Mouse (Mus musculus) liver, embryonic 16.5 days (tissue): ENCODE data around the gene Lman2. TPM values are rescaled to one million over a fixed set of nuclear protein-coding genes. Genes with fewer than 3 reads are reported as not detected.

Experiments
- ATAC-seq: fragments of 200-750 bp; cut with Nextera tagmentation; 2 replicates; pipeline ENCODE4 v1.8.0; 2017; ENCODE audit warnings: low read depth, mild to moderate bottlenecking, moderate number of reproducible peaks, moderate library complexity
- H3K27ac ChIP-seq: fragments of 300-500 bp; sonication (generic); 2 replicates; pipeline ENCODE4 v1.5.1; 2014; ENCODE audit warnings: mild to moderate bottlenecking, low read length
- H3K27me3 ChIP-seq: fragments of 300-500 bp; sonication (generic); 2 replicates; pipeline ENCODE4 v1.6.1; 2014; ENCODE audit warnings: low read depth, low read length, mixed read lengths; ENCODE audit not compliant: control insufficient read depth, insufficient read depth
- H3K36me3 ChIP-seq: fragments of 300-500 bp; sonication (generic); 2 replicates; pipeline ENCODE4 v1.6.1; 2014; ENCODE audit warnings: mild to moderate bottlenecking; ENCODE audit not compliant: control insufficient read depth, insufficient read depth
- H3K4me1 ChIP-seq: fragments of 300-500 bp; sonication (generic); 2 replicates; pipeline ENCODE4 v1.6.1; 2014; ENCODE audit warnings: low read depth, low read length, mixed read lengths; ENCODE audit not compliant: control insufficient read depth
- H3K4me2 ChIP-seq: fragments of 300-500 bp; sonication (generic); 2 replicates; pipeline ENCODE4 v1.6.1; 2014; ENCODE audit warnings: low read depth, low read length, mixed read lengths
- H3K4me3 ChIP-seq: fragments of 300-500 bp; sonication (generic); 2 replicates; pipeline ENCODE4 v1.5.1; 2014; ENCODE audit warnings: low read depth, mild to moderate bottlenecking, low read length
- H3K9ac ChIP-seq: fragments of 300-500 bp; sonication (generic); 2 replicates; pipeline ENCODE4 v1.6.1; 2014; ENCODE audit warnings: low read depth, low read length
- H3K9me3 ChIP-seq: fragments of 300-500 bp; sonication (generic); replicated peaks from 2 replicates; pipeline ENCODE4 v1.6.1; 2016; ENCODE audit warnings: low read length; ENCODE audit not compliant: control insufficient read depth
- WGBS: fragments of 180-500 bp; shearing (Covaris S2); extraction: QIAGEN DNeasy Blood & Tissue Kit; methylation state at CpG from one replicate; pipeline ENCODE4 v1.1.7; 2014; ENCODE audit not compliant: insufficient replicate concordance; 5-methylcytosine and 5-hydroxymethylcytosine counted together
- polyA plus RNA-seq: library from polyadenylated mRNA; unstranded; fragments of >200 nt; fragmentation: Nextera tagmentation; extraction: Ambion mirVana; gene quantifications from 2 replicates; pipeline ENCODE4 v1.2.1, GENCODE M21; 2015

Lman2 gene
- polyA plus RNA-seq, 1 experiment from 2014 or later = 55.5 TPM

GRCm38 (mm10) chr13:55400039-55400346 lies 37.4 kb upstream of the Lman2 start:
- Histone ChIP-seq H3K4me3 (no peak overlapping the region), H3K4me1 (no peaks in the 10 kb centered on the region), H3K9me3 (no peaks in the 10 kb centered on the region), H3K27ac (no peak overlapping the region), H3K36me3 (no peaks in the 10 kb centered on the region), H3K27me3 (peaks cover 11% of the 10 kb centered on the region), H3K9ac (no peak overlapping the region), H3K4me2 (no peak overlapping the region)
- no peak for ATAC-seq
- WGBS = 50% methylated on average over 1 of the region's 1 CpGs

- Histone ChIP-seq H3K9me3 (no peaks in the 10 kb centered on the region), H3K27ac (no peak overlapping the region), H3K4me1 (no peaks in the 10 kb centered on the region), H3K4me2 (no peak overlapping the region), H3K36me3 (no peaks in the 10 kb centered on the region), H3K27me3 (peaks cover 8% of the 10 kb centered on the region), H3K9ac (no peak overlapping the region), H3K4me3 (no peak overlapping the region)
- WGBS = 31% methylated on average over 5 of the region's 5 CpGs
- no peak for ATAC-seq
Observed at GRCm38 (mm10) chr13:55399300-55400038, 36.9 kb upstream of the Lman2 start.

DNA sequence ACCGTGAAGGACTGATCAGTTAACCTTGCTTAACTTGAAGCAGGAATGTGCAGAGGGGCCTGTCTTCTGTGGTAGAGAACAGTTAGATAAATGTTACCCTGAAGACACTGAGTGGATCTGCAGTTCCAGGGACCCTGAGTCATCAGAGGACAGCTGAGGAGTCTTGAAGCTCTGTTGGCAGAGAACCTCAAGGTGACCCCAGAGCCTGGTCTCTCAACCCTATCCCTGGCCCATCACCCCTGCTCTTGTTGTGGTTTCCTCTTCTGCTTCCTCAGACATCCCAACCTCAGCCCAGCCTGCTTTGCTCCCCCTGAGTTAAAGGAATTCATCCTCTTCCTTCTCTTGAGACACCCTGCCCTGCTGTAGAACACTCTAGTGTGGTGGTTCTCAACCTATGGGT lies 35.5 kb upstream of the Lman2 start, which contains the start of gene Slc34a1:
Slc34a1 (plus strand) TSS at position 100 of the 400 bp plus-strand sequence.
- ATAC-seq = no peak
- Histone ChIP-seq H3K4me3 (no peak within 1 kb of the TSS), H3K36me3 (no peaks in the 10 kb centered on the region), H3K4me1 (no peaks in the 10 kb centered on the region), H3K27ac (no peak within 1 kb of the TSS), H3K9me3 (no peaks in the 10 kb centered on the region), H3K9ac (no peak within 1 kb of the TSS), H3K4me2 (no peak within 1 kb of the TSS), H3K27me3 (peaks cover 6% of the 10 kb centered on the region)
- WGBS = 54% methylated on average over 1 of the region's 1 CpGs

- no peak overlapping the region for H3K4me2 ChIP-seq
- no peaks in the 10 kb centered on the region for H3K27me3 ChIP-seq
- H3K9me3 ChIP-seq = no peaks in the 10 kb centered on the region
- no peaks in the 10 kb centered on the region for H3K36me3 ChIP-seq
- ATAC-seq = no peak
- 53% methylated on average over 4 of the region's 4 CpGs for WGBS
- H3K4me3 ChIP-seq = no peak overlapping the region
- no peak overlapping the region for H3K9ac ChIP-seq
- H3K27ac ChIP-seq = no peak overlapping the region
- no peaks in the 10 kb centered on the region; the same call in 1 of the 2 replicates for H3K4me1 ChIP-seq
Observed at GRCm38 (mm10) chr13:55392933-55393332, 30.4 kb upstream of the Lman2 start.

DNA sequence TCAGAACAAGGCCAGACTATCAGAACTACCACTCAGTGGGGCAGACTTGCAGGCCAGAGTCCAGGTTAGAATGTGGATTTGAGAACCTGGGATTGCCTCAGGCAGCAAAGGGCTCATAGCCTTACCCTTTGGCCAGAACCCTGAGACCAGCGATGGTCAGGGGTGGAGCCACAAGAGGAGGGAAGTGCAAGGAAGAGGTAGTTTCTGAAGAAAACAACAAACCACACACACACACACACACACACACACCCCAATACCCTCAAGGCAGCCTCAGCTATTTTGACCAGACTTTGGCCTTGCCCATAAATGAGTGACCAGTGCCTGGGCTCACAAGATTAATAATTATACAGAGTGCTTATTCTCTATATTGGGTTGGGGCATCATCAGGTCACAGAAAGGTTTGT lies 29.0 kb upstream of the Lman2 start:
- peak; percentile 79 for ATAC-seq
- WGBS = 44% methylated on average over 1 of the region's 1 CpGs
- peak overlapping the region; percentile 78 for H3K27ac ChIP-seq

DNA sequence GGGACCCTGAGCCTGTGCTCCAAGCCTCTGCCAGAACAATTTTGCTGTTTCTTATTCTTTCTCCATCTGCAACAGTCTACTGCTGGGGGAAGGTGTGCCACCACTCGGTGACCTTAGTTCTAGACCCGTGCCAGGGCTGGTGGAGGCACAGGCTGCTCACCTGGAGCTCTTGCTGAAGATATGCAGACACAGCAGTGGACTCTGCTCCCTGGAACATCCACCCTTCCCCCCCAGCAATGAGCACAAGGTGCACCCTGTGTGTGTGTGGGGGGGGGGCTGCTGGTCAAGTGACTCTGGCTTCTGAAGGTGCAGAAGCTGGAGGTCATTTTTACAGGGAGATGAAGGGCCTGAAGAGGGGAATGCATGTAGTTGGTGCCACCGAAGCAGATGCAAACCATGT lies 28.1 kb upstream of the Lman2 start:
- peak; percentile 57 for ATAC-seq
- Histone ChIP-seq H3K27ac (peak overlapping the region; percentile 78), H3K36me3 (no peaks in the 10 kb centered on the region), H3K27me3 (no peaks in the 10 kb centered on the region), H3K9me3 (no peaks in the 10 kb centered on the region), H3K4me1 (no peaks in the 10 kb centered on the region; the same call in 1 of the 2 replicates), H3K9ac (no peak overlapping the region), H3K4me3 (no peak overlapping the region), H3K4me2 (no peak overlapping the region)
- 46% methylated on average over 3 of the region's 3 CpGs for WGBS

More for the DNA sequence above, 29.0 kb upstream of the Lman2 start:
- no peaks in the 10 kb centered on the region for H3K36me3 ChIP-seq
- H3K9ac ChIP-seq = no peak overlapping the region
- H3K27me3 ChIP-seq = no peaks in the 10 kb centered on the region
- no peak overlapping the region for H3K4me2 ChIP-seq
- H3K4me1 ChIP-seq = no peaks in the 10 kb centered on the region; the same call in 1 of the 2 replicates
- H3K9me3 ChIP-seq = no peaks in the 10 kb centered on the region
- no peak overlapping the region for H3K4me3 ChIP-seq

DNA sequence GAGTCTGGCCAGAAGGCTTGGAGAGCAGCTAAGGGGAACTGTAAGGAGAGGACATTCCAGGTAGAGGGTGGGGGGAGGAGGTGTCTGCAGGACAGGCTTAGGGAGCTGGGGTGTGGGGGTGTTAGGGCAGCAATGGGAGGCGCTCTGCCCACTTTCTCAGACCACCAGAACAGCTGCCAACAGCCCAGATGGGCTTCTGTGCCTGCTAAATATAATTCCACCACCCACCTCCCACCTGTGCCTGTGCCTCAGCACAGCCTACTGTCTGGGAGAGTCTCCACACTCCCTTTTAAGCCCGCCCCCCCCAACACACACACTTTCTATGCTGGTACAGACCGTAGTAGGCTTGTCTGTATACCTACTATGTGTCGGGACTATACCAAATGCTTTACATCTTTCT lies 19.2 kb upstream of the Lman2 start:
- Histone ChIP-seq H3K4me1 (no peaks in the 10 kb centered on the region), H3K9ac (no peak overlapping the region), H3K27me3 (no peaks in the 10 kb centered on the region), H3K4me2 (no peak overlapping the region), H3K27ac (no peak overlapping the region), H3K36me3 (no peaks in the 10 kb centered on the region), H3K4me3 (no peak overlapping the region), H3K9me3 (no peaks in the 10 kb centered on the region)
- WGBS = 57% methylated on average over 4 of the region's 4 CpGs
- ATAC-seq = no peak

GRCm38 (mm10) chr13:55378907-55379580 lies 16.5 kb upstream of the Lman2 start:
- no peak overlapping the region for H3K4me2 ChIP-seq
- H3K4me3 ChIP-seq = no peak overlapping the region
- no peaks in the 10 kb centered on the region for H3K36me3 ChIP-seq
- H3K27ac ChIP-seq = no peak overlapping the region
- H3K9ac ChIP-seq = no peak overlapping the region
- no peaks in the 10 kb centered on the region for H3K9me3 ChIP-seq
- 68% methylated on average over 32 of the region's 32 CpGs for WGBS
- no peak for ATAC-seq
- no peaks in the 10 kb centered on the region for H3K27me3 ChIP-seq
- H3K4me1 ChIP-seq = no peaks in the 10 kb centered on the region

DNA sequence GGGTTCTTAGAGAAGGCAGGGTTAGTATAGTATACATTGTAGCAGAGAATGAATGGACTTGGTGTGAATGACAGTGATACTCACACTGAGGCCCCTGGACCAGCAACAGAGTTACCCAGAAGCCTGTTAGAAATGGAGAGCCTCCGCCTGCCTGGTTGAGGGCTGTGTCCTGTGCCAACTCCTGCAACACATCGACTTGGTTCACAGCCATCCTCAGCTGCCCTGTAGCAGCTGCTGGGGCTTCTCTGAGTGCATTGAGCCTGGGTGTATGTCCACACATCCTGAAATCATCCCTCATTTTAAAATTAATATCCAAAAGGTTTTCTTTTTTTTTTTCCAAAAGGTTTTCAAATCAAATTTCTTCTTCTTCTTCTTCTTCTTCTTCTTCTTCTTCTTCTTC lies 13.3 kb upstream of the Lman2 start:
- Histone ChIP-seq H3K36me3 (no peaks in the 10 kb centered on the region), H3K4me2 (no peak overlapping the region), H3K4me3 (no peak overlapping the region), H3K9me3 (no peaks in the 10 kb centered on the region), H3K9ac (no peak overlapping the region), H3K4me1 (peaks cover 3% of the 10 kb centered on the region), H3K27me3 (no peaks in the 10 kb centered on the region), H3K27ac (no peak overlapping the region)
- ATAC-seq = no peak
- WGBS = 56% methylated on average over 2 of the region's 2 CpGs
